Mouse (Mus musculus): Measurements from ENCODE around the gene E2f7.
A peak's percentile ranks its signal among the peaks of the same experiment; 100 is the strongest.

The E2f7 gene

DNA sequence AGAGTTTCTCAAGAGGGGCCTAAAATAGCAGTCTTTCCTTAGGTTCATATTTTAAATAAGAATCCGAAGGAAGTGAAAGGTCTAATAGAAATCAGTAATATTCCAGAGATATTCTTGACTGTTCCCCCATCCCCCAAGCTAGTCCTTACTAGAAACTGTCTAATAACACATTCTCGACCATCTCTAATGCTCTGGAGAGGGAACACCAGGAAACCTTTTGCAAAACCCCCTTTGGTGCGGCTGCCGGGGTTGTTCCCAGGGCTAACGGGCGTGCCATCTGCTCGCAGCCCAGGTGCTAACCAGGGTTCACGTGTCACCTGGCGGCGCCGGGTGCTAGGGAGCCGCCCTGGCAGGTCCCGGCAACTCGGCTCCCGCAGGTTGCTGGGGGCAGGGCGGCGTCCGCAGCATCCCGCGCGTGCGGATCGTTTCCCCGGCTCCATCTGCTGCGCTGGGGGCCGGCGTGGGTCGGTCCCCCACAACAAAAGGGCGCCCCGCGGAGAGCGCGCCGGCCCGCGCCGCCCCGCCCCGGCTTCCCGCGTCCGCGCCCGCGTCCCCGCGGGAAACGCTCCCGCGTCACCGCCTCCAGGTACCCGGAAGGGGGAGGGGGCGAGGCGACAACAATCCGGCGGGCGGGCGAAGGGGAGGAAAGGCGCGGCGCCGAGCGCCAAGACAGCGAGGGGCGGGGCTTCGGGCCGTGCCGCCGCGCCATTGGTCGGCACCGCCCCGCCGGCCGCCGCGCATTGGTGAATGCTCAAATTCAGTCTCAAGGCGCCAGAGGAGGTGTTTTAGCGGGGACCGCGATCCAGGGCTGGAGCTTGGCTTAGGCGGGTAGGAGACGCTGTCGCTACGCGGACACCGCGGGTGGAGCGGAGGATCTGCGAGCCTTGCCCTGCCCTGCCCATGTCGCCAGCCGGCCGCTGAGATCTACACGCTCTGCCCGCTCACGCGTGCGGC lies at the start of gene E2f7:
Gene E2f7 (plus strand): TSS at position 754 of the 954 bp plus-strand sequence.
- peak; percentile 99 for DNase-seq

DNA sequence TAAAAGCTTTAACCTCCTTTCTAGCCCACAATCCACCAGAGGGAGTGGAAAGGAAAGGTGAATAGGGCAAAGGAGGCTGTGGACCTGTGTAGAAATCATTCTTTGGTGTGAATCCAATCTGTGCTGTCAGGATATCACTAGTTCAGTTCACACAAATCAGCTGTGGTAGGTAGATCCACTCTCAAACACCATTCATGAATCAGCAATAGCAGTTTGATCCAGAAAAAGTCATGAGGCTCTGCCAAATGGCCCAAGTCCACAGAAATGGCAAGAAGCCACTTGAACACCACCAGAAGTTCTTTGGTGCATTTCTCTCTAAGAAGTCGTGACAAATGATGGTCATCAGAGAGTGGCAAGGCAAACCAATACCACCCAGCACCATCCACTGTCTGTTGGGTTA lies 44.0 kb upstream of the E2f7 start:
- no peak for DNase-seq

DNA sequence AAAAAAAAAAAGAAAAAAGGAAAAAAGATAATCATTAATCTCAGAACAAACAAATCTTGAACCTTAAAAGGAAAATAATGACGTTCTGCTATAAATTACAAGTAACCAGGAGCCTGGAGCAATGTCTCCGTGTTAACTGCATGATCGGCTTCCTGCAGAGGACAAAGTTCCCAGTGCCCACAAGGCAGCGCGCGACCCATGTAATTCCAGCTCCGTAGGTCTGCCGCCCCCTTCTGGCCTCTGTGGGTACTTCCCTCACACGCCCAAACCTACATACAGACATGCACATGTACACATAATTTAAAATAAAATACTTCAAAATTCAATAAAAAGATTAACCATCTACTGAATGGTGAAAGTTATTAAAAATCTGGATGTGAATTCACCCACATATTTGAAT lies 39.6 kb upstream of the E2f7 start:
- peak; percentile 38 for DNase-seq

DNA sequence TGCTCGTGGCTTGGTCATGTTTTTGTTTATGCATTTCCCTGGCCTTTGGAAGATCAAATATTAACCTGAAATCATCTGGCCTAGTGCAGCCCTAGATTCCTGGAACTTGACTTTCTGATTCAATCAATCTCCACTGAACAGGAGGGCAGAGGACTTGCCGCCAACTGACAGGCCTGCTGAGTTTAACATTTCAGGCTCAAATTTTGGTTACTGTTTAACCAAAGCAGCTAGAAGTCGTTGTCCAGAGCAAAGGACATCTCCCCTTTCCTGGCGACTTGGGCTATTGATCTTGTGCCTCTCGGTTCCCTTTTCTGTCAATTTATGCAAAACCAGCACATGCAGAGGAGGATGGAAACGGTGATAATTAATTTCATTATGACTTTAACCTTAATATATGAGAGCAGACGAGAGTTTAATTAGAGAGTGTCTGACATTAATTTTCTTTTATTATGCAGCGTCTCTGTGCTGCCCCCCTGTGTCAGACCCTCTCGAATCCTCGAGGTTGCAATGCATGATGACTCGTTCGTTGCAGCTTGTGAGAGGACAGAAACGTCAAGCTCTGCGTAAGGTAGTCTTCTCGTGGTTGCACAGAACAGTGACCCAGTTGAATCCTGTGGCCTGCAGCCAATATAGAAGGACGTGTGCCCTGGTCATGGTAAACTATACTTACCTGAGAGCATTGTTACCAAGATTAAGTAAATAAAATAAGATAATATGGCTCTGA lies 37.7 kb upstream of the E2f7 start:
- DNase-seq = peak; percentile 23

DNA sequence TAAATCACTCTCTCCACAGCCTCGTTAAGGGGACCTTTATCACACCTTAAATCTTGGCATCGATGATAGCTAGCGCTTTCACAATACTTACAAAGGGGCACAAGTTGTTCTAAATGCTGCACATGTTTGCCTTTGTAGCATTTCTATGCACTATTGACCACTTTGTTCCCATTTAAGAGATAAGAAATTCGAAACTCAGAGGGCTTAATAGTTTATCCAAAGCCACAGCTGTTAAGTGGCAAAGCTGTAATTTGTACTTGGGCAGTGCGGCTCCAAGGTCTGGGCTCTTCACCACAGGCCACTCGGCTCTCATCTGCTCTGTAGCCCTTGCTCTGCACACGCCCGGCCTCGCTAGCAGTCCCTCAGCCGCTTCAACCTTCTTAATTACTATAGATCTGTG lies 28.4 kb upstream of the E2f7 start:
- no peak for DNase-seq

DNA sequence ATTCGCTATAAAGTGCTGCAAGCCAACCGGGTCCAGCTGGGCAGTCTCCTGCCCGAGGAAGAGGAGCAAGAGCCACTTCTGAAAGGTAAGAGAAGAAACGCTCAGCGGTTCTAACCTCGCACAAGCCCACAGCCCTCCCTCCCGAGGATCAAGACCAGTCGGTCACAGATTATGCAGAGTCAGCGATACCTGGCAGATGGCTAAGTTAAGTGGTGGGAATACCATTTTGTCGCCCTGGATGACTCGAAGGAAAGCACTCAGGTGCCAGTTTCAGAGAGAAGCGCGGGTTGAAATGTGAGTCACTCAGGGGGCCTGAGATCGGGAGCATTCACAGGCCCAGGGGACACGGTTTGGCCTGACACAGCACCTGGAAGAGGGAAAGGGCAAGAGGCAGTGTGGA lies 18.8 kb upstream of the E2f7 start:
- no peak for DNase-seq

DNA sequence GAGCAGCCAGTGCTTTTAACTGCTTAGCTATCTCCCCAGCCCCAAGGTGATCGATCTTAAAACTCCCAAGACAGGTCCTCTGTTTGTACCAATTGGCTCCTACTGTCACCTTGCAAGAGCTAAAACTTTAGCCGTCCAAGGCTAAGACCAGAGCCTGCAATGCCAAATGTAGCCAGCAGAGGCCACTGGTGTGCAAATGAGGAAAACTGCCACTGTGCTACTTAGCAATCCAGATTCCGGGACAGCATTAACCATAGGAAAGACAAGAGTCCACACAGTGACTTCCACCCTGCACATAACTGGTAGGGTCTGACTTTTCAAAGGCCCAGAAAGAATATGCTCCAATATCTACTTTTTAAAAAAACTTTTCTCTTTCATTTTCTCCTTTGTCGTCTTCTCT lies 17.4 kb upstream of the E2f7 start:
- peak; percentile 69 for DNase-seq

DNA sequence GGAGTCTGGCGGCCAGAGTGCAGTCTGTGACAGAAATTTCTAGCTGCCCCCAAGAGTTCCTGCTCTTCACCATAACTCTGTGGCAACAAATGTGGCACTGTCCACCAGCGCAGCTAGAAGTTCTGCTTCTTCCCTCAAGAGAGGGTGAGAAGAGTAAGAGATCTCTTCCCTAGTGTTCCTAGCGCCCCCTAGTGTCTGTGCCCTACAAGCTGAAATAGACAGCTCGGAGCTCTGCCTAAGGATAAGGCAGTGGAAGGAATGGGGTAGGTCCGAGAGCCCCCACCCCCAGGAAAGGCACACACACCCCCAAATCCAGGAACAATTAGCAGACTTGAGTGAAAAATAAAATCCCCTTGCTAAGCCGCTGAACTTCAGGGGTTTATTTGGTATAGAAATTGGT lies 11.9 kb upstream of the E2f7 start:
- DNase-seq = peak; percentile 85

DNA sequence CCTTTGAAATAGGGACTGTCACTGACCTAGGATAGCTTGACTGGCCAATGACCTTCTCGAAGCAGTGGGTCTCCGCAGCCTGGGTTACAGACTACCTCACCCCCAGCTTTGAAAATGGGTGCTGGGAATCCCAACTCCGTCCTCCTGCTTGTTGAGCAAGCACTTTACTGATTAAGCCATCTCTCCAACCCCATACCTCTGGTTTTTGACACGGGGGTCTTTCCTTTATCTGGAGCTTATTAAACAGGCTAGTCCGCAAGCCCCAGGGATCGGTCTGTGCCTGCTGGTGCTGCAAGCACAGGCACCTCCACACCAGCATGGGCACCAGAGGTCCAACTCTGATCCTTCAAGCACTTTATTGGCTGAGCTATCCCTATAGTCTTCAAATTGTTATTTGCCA lies 1.5 kb upstream of the E2f7 start:
- DNase-seq = no peak

DNA sequence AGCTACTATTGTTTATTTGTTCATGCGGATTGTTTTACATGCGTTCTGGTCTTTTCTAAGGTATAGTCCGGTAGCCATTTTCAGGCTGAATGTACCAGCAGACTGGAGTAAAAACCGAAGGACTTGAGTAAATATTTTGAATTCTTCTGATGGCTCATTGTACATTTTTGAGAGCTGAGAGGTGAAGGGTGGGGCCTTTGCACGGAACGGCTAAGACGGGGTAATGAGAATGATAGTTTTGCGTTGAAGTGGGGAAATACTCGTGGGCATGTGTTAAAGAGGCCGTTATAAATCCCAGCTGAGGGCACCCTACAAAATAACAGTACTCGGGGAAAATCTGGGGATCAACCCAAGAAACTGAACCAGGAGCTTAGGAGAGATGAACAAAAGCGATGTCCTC lies 1.1 kb upstream of the E2f7 start:
- no peak for DNase-seq

DNA sequence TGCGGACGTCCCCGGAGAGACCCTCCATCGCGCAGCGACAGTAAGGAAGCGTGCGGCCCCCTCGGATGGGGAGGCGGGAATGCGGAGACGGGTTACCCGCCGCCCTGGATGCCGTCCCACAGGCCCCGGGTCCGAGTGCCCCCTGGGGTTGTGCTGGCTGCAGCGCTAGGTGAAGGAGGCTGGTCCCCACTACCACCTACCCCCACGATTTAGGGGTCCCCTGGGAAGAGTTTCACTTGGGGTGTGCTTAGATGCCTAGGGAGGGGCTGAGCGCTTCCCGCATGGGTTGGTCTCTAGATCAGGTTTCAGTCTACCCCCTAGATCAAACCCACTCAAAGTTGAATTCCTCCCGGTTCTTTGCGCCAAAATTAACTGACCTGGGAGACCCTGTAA lies 397 bp downstream of the E2f7 start:
- DNase-seq = no peak

DNA sequence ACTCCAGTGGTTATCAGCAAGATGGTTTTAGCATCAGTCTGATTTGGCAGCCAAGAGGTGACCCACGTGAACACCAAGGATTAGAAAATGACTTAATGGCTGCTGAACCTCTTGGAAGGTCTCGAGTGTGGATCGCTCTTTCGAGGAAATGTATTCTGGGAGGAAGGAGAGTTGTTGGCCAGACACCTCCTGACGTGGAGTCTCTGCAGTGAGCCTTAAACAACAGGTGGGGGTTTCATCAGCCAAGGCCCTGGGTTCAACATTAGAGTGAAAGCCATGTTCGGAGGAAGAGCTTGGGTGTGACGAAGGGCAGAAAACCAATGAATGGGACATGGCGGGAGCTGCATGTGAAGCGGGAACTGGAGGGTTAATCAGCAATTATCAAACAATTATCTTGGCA lies 3.8 kb downstream of the E2f7 start:
- no peak for DNase-seq

DNA sequence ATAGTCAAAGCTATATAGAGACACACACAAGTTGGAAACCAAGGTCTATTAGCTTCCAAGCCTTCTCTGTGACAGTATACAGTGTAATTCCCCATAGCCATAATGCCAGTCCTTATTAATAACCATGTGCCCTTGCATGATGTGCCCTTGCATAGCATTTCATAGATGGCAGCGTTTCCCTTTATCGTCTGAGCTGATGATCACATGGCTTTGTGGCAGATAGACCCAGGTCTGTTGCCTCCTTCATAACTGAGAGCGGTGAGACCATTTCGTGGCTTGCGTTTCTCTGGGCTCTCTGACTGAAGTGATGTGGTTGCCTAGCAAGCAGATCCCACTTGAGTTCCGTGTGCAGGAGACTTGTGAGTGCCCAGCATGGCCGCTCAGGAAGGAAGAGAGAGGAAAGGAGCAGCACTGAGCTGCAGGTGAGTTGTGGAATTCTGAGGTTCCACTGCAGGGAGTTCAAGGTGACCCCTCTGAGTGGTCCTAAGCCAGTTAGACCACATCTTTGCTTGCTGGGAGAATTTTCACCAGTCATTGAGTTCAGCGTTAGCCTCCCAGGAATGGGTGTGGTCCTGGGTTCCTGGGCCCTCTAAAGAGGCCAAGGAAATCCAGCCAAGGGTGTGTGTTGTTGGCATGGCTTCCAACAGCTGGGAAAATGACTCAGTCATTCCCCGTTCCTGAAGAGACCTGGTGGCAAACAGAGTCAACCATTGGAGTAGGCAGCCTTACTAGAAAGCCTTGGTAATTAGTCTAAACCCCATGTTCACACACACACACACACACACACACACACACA lies 4.5 kb downstream of the E2f7 start:
- DNase-seq = no peak

DNA sequence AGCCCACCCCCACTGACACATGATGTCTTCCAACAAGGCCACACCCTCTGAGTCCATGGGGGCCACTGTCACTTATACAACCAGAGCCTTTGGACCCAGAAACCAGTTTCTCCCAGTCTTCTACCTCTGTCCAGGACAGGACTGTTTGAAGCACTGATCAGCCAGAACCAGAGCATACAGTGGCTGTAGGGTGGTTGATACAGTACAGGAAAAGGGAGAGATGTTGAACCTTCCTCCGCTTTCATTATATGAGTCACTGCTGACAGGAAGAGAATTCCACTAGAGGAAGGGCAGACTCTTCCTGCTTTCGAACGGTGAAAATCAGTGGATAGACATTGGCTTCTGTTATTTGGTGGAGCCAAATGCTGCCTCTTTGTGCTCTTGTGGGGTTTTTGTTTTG lies 7.6 kb downstream of the E2f7 start:
- DNase-seq = no peak

DNA sequence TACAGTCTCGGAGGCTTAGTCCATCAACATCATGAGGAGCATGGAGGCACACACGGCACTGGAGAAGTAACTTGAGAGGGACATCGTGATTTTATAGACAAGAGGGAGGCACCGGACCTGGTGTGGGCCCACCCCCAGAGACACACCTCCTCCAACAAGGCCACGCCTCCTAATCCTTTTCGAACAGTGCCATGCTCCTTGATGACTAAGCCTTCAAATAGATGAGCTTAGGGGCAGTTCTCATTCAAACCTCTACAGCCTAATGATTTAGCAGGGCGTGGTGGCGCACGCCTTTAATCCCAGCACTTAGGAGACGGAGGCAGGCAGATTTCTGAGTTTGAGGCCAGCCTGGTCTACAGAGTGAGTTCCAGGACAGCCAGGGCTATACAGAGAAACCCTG lies 10.3 kb downstream of the E2f7 start:
- DNase-seq = no peak

DNA sequence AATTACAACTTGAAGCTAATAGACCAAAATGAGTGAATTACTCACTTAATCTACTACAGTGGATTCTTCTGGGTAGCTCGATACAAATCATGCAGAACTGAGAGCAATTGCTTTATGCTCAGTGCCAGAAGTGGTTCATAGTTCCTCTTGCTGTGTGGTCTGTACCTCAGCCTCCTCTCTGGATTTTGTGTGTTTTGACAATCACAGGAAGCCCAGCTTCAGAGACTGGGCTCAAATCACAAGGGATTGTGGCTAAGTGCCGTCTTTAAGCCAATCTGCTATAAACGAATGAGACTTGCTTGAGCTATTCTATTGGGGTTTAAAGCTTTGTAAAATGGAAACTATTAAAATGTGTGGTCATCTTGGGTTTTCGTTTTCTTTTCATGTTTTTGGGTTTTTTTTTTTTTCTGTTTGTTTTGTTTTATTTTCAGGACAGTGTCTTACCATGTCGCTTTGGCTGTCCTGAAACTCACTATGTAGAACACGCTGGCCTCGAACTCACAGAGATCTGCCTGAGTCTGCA lies 11.1 kb downstream of the E2f7 start:
- DNase-seq = no peak

DNA sequence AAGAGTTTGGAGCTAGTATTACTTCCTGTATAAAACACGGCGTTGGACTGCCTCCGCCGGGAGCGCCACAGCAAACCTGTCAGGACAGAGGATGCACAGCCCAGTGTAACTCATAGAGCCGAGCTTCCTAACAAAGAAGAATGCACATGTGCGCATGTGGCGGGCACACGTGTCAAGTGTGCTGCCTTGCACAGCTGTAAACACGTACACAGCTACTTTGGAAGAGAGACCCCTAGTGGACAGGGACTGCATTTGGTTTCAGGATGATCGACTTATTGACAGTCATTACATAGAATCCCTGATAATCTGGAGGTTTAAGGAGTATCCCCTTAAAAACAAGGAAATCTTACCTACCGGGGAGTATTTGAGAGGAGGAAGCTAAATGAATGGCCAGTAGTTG lies 15.3 kb downstream of the E2f7 start:
- DNase-seq = peak; percentile 76

DNA sequence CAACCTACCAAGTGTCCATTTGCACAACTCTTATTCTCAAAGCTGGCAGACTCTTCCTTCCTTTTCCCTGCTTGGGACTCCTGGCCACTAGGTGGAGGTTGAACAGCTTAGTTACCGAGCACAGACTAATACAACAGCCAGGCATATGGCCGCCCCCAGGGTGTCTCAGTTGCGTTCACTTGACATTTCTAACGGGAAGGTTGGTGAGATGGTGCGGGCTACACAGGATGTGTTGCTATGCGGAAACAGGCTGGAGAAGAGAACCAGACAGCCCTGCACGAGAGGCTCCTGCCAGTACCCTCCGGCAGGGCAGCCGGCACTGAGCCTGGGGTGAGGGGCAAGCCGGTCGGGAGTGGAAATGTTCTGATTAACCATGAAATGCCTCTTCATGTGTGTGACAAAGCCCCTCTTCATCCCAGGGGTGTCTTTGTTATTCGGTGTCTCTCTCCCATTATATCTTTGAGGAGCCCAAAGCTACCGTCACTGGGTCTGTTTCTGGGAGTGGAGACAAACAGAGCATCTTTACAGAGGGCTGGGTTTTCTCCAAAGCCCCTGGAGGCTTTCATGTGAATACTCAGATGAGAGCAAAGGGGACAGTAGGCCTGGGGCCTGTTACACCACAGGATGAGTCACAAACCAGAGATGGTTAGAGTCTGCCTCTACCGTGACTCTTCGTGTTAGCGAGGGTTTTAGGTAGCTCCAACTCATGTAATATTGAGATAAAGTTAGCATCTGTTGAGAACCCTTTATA lies 17.1 kb downstream of the E2f7 start:
- DNase-seq = peak; percentile 15

DNA sequence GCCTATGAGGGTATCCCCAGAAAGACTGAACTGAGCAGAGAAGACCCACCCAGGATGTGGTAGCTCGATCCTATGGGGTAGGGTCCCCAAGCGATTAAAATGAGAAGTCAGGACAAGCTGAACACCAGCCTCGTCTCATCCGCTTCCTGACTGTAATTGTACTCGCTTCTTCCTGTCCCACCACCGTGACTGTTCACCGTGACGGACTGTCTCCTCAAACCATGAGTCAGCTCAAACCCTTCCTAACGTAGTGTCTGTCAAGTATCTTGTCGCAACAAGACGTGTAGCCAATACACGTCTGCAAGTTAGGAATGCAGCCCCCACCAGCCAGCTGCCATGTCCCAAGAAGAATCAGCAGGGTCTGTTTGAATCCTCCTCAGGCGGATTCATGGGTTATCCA lies 18.2 kb downstream of the E2f7 start:
- DNase-seq = no peak

DNA sequence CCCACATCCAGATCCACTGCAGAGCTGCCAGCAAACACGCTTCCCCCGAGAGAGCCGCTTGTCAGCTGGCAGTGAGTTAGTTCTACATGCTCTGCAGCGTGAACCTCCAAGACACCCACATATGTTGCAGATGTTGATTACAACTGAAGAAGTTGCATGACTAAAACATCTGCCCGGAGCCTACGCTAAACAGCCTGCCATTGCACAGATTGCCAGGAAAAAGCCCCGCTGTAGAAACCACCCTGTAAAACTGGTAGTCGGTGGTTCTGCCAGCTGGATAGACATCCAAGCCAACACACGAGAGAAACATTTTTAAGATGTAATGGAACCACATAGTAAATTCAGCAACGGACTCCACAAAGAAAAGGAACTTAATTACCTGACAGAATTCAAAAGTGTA lies 24.3 kb downstream of the E2f7 start:
- no peak for DNase-seq

DNA sequence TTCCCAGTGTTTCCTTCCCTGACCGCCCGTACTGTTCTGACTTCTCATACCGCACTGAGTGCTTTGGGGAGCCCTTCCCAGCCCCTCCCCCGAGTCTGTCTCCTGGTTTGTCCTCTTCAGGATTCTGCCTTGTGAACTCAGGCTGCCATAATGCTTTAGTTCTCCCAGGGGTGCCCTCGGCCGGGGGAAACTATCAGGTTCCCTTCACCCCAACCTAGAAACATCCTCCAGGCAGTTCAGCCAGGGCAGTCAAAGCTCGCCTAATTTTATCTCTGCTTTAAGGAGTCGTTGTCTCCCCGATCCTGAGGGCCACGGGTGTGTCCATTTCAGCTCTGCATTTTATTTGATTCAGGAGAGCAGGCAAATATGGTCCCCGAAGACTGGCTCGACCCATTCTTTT lies 28.0 kb downstream of the E2f7 start:
- no peak for DNase-seq

DNA sequence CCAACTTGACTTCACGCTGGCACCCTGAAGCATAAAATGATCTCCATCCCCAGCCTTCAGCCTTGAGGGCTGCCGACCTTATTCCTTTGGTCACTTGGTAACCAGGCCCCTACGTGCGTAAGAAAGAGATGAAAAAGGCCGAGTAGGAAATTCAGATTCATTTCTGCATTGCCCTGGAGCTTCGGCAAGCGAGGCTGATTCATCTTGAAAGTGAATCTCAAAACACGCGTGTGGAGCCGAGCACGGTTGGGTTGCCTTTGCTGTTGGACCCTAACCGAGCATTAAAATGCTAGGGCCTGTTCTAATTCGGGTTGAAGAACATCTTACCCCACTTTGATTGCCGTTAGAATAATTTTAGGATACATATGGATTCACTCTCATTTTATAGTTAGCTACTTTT lies 28.6 kb downstream of the E2f7 start:
- DNase-seq = no peak

DNA sequence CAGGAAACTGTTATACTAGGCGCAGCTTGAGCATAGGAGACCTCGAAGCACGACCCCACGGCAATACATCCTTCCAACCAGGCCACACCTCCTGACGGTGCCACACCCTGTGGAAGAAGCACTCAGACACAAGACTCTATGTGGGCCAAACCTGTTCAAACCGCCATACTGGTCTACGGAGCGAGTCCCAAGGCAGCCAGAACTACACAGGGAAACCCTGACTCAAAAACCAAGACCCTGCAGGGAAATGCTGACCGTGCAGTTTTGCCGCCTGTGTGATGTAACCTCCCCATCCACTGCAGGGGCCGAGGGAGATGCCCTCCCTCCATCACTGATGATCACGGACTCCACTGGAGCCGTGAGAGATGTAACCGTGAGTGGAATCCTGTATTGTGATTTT lies 36.5 kb downstream of the E2f7 start:
- DNase-seq = no peak
